Mouse (Mus musculus): ENCODE results near the gene Gm10643.
A peak's percentile ranks its signal among the peaks of the same experiment; 100 is the strongest.

- TF ChIP-seq POLR2A (IDR thresholded peaks at IDR 0.05; ENCODE audit: low read depth, low read length) (no peak), CTCF (conservative IDR thresholded peaks at IDR 0.05; ENCODE audit: insufficient read depth, insufficient read length, low read depth, low read length) (0 out of 2 replicates have a peak, but pooled peaks have one; percentile 24)
Observed at GRCm38 (mm10) chr8:84104221-84104620, 39.3 kb upstream of the Gm10643 start.
